Mouse (Mus musculus): Measurements from ENCODE around the gene Mat2a. TPM values are rescaled to one million over a fixed set of nuclear protein-coding genes. Genes with fewer than 3 reads are reported as not detected.

The Mat2a gene
- total and polyA plus RNA-seq, 3 experiments = 166 to 456 (median 218) TPM

DNA sequence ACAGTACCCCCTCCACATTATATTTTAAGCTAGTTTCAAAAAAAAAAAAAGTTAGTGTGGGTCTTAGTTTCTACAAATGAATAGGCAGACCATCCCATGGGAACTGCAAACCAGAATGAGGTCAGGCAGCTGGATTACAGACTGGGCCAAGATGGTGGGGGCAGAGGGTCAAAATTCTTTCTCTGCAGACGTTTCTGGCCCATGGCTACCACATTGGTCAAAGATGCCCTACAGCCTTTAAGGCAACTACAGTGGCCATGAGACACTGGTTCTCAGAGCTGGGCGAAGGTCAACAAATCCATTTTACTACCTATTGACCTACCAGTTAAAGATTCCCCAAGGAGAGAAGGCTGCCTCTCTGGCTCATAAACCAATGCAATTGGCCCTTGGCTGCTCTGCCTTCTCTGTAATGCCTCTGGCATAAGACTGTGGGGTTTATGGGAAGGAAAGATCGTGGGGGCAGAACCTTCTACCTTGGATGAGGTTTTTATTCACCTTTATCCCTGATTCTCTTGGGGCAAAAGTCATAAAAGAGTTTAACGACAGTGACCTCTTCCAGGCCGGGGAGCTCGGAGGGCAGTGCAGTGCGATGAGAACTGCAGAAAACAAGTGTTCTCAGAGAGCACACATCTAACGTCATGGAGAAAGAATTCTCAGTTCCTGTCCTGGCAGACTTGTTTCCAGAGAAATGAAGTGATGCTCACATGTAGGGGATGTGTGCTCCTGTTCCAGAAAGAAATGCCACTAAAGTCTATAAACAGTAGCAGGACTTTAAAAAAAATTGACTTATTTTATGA is 26.2 kb upstream of the Mat2a start:
- TF ChIP-seq MYC (IDR thresholded peaks at IDR 0.05; ENCODE audit: low read depth, low read length) = no peak
- peak; percentile 40; the same call in 1 of the 2 replicates for TF ChIP-seq BHLHE40 (IDR thresholded peaks at IDR 0.05; ENCODE audit: low read depth, low read length)
- TF ChIP-seq ETS1 (conservative IDR thresholded peaks at IDR 0.05; ENCODE audit: low read depth, low read length) = 0 out of 2 replicates have a peak, but pooled peaks have one; percentile 22
- TF ChIP-seq EP300 (IDR thresholded peaks at IDR 0.05; ENCODE audit: low read length) = peak; percentile 81
- no peak for TF ChIP-seq RCOR1 (conservative IDR thresholded peaks at IDR 0.05; ENCODE audit: low read depth, low read length)
- TF ChIP-seq POLR2AphosphoS2 (IDR thresholded peaks at IDR 0.05; ENCODE audit: low read depth, low read length) = no peak
- no peak for TF ChIP-seq JUND (conservative IDR thresholded peaks at IDR 0.05; ENCODE audit: low read depth, low read length)
- no peak for TF ChIP-seq PAX5 (IDR thresholded peaks at IDR 0.05; ENCODE audit: low read length)
- no peak for TF ChIP-seq USF1 (IDR thresholded peaks at IDR 0.05; ENCODE audit: low read depth, low read length)
- TF ChIP-seq HCFC1 (IDR thresholded peaks at IDR 0.05; ENCODE audit: low read depth, low read length) = no peak
- peak; percentile 57; the same call in 1 of the 2 replicates for TF ChIP-seq IRF4 (IDR thresholded peaks at IDR 0.05; ENCODE audit: low read depth, low read length)
- no peak for TF ChIP-seq MXI1 (IDR thresholded peaks at IDR 0.05; ENCODE audit: low read depth, low read length)
- no peak for TF ChIP-seq MAX (IDR thresholded peaks at IDR 0.05; ENCODE audit: low read length)
- TF ChIP-seq GABPA (IDR thresholded peaks at IDR 0.05; ENCODE audit: insufficient replicate concordance, low read depth, low read length) = no peak
- no peak for TF ChIP-seq KAT2A (IDR thresholded peaks at IDR 0.05; ENCODE audit: insufficient replicate concordance, low read length)
- TF ChIP-seq MAFK (IDR thresholded peaks at IDR 0.05; ENCODE audit: insufficient replicate concordance, low read length) = no peak
- no peak for TF ChIP-seq ELF1 (IDR thresholded peaks at IDR 0.05; ENCODE audit: low read depth, low read length)
- no peak for TF ChIP-seq ZC3H11A (IDR thresholded peaks at IDR 0.05; ENCODE audit: low read depth, low read length)
- TF ChIP-seq MEF2A (IDR thresholded peaks at IDR 0.05; ENCODE audit: borderline replicate concordance, low read depth, low read length) = no peak
- no peak for TF ChIP-seq SIN3A (IDR thresholded peaks at IDR 0.05; ENCODE audit: low read length)
- TF ChIP-seq TCF12 (IDR thresholded peaks at IDR 0.05; ENCODE audit: low read depth, low read length) = no peak
- no peak for TF ChIP-seq POLR2A (IDR thresholded peaks at IDR 0.05; ENCODE audit: low read depth, low read length)
- no peak for TF ChIP-seq JUN (IDR thresholded peaks at IDR 0.05; ENCODE audit: insufficient read depth, low read depth, low read length)
- TF ChIP-seq CTCF (conservative IDR thresholded peaks at IDR 0.05 in 1 of 2, IDR thresholded peaks at IDR 0.05 in 1 of 2; ENCODE audit: low read depth in 2 of 2, low read length in 2 of 2) = no peak
- TF ChIP-seq TBP (conservative IDR thresholded peaks at IDR 0.05; ENCODE audit: low read depth, low read length) = no peak
- TF ChIP-seq ZKSCAN1 (IDR thresholded peaks at IDR 0.05; ENCODE audit: borderline replicate concordance, low read depth, low read length) = no peak
- TF ChIP-seq ZNF384 (IDR thresholded peaks at IDR 0.05; ENCODE audit: low read depth, low read length) = peak; percentile 81
- no peak for TF ChIP-seq MAZ (IDR thresholded peaks at IDR 0.05; ENCODE audit: low read depth, low read length)
- no peak for TF ChIP-seq CHD1 (IDR thresholded peaks at IDR 0.05; ENCODE audit: low read depth, low read length)
- TF ChIP-seq UBTF (IDR thresholded peaks at IDR 0.05; ENCODE audit: low read depth, low read length) = no peak
- TF ChIP-seq CHD2 (IDR thresholded peaks at IDR 0.05; ENCODE audit: low read length) = no peak
- TF ChIP-seq RAD21 (IDR thresholded peaks at IDR 0.05; ENCODE audit: low read depth, low read length) = no peak
- no peak for TF ChIP-seq USF2 (conservative IDR thresholded peaks at IDR 0.05; ENCODE audit: low read depth, low read length)
- TF ChIP-seq E2F4 (IDR thresholded peaks at IDR 0.05; ENCODE audit: insufficient replicate concordance, low read depth, low read length) = no peak
- no peak for TF ChIP-seq SMC3 (IDR thresholded peaks at IDR 0.05; ENCODE audit: low read depth, low read length)
- no peak for TF ChIP-seq NRF1 (IDR thresholded peaks at IDR 0.05; ENCODE audit: low read depth, low read length)
- dilution Hi-C loops (cut with MboI; ENCODE audit: extremely low pct_ligation_motif_present, extremely low pct_unique_long_range_greater_than_20kb, low sequenced_read_pairs) (no loop called here), in situ Hi-C loops (cut with MboI; ENCODE audit: low pct_ligation_motif_present, low pct_unique_long_range_greater_than_20kb, low sequenced_read_pairs) (no loop called here)
- Histone ChIP-seq H3K79me2 (replicated peaks; ENCODE audit: control insufficient read depth, extremely low read depth, insufficient read depth, poor library complexity, severe bottlenecking) (no peaks in the 10 kb centered on the region), H3K9me3 (replicated peaks; ENCODE audit: low read length) (no peaks in the 10 kb centered on the region), H3K27ac (ENCODE audit: insufficient read depth, low read depth) (no peak overlapping the region), H3K4me3 (replicated peaks in 1 of 3; ENCODE audit: low read depth in 2 of 3, low read length in 2 of 3, poor library complexity in 1 of 3) (no peak overlapping the region), H3K36me3 (replicated peaks in 1 of 2; ENCODE audit: control insufficient read depth in 1 of 2, insufficient read depth in 1 of 2, low read length in 1 of 2) (no peaks in the 10 kb centered on the region), H3K4me2 (ENCODE audit: insufficient read depth, low read depth, poor library complexity, severe bottlenecking) (no peak overlapping the region), H3K27me3 (replicated peaks) (no peaks in the 10 kb centered on the region), H3K9ac (ENCODE audit: insufficient read depth, low read depth) (no peak overlapping the region), H3K4me1 (ENCODE audit: control insufficient read depth in 1 of 2, insufficient read depth in 2 of 2) (peaks cover 2 to 37% of the 10 kb centered on the region in 2 experiments; a peak in 3 of 4 replicates)
- peak; percentile 40 for DNase-seq (ENCODE audit: extremely low read depth)

Data from CH12.LX (cell line).